Mouse (Mus musculus) kidney, embryonic 14.5 days (tissue): ENCODE data around the gene Ltbr. TPM values are rescaled to one million over a fixed set of nuclear protein-coding genes. Genes with fewer than 3 reads are reported as not detected.

ENCODE experiments used
- ATAC-seq: fragments of 200-750 bp; cut with Nextera tagmentation; 2 replicates; pipeline ENCODE4 v1.8.0; 2017; ENCODE audit warnings: moderate number of reproducible peaks, mild to moderate bottlenecking, moderate TSS enrichment, moderate library complexity; ENCODE audit not compliant: low FRiP score, low TSS enrichment
- H3K27ac ChIP-seq: fragments of 300-500 bp; sonication (generic); 2 replicates; pipeline ENCODE4 v1.5.1; 2014; ENCODE audit warnings: low read depth, mild to moderate bottlenecking, low read length, moderate library complexity, mixed read lengths
- H3K27me3 ChIP-seq: fragments of 300-500 bp; sonication (generic); 2 replicates; pipeline ENCODE4 v1.6.1; 2014; ENCODE audit warnings: mild to moderate bottlenecking, low read length; ENCODE audit not compliant: control insufficient read depth, insufficient read depth
- H3K36me3 ChIP-seq: fragments of 300-500 bp; sonication (generic); 2 replicates; pipeline ENCODE4 v1.6.1; 2014; ENCODE audit warnings: low read length, mixed read lengths; ENCODE audit not compliant: control insufficient read depth, insufficient read depth
- H3K4me1 ChIP-seq: fragments of 300-500 bp; sonication (generic); 2 replicates; pipeline ENCODE4 v1.6.1; 2014; ENCODE audit warnings: low read length, mixed read lengths; ENCODE audit not compliant: control insufficient read depth, insufficient read depth
- H3K4me2 ChIP-seq: fragments of 300-500 bp; sonication (generic); replicated peaks from 2 replicates; pipeline ENCODE4 v1.6.1; 2014; ENCODE audit warnings: low read depth, mild to moderate bottlenecking, low read length
- H3K4me3 ChIP-seq: fragments of 300-500 bp; sonication (generic); 2 replicates; pipeline ENCODE4 v1.5.1; 2014; ENCODE audit warnings: mild to moderate bottlenecking, low read length
- H3K9ac ChIP-seq: fragments of 300-500 bp; sonication (generic); 2 replicates; pipeline ENCODE4 v1.6.1; 2014; ENCODE audit warnings: low read depth, mild to moderate bottlenecking, low read length, moderate library complexity
- H3K9me3 ChIP-seq: fragments of 300-500 bp; sonication (generic); 2 replicates; pipeline ENCODE4 v1.6.1; 2016; ENCODE audit warnings: low read length; ENCODE audit not compliant: control insufficient read depth
- WGBS: fragments of 180-500 bp; shearing (Covaris S2); extraction: QIAGEN DNeasy Blood & Tissue Kit; methylation state at CpG from one replicate; pipeline ENCODE4 v1.1.7; 2014; 5-methylcytosine and 5-hydroxymethylcytosine counted together
- polyA plus RNA-seq: library from polyadenylated mRNA; unstranded; fragments of >200 nt; fragmentation: Nextera tagmentation; extraction: Ambion mirVana; gene quantifications from 2 replicates; pipeline ENCODE4 v1.2.1, GENCODE M21; 2014

Gene Ltbr
- polyA plus RNA-seq, 1 experiment from 2014 or later, result 54.0 TPM

GRCm38 (mm10) chr6:125349575-125350230, 36.0 kb upstream of the Ltbr start:
- Histone ChIP-seq H3K9me3 (no peaks in the 10 kb centered on the region), H3K4me3 (peak overlapping the region; percentile 85), H3K9ac (peak overlapping the region; percentile 83), H3K4me2 (peak overlapping the region; percentile 91), H3K27ac (peak overlapping the region; percentile 89), H3K27me3 (no peaks in the 10 kb centered on the region), H3K4me1 (peaks cover 45% of the 10 kb centered on the region), H3K36me3 (no peaks in the 10 kb centered on the region; the same call in 1 of the 2 replicates)
- peak; percentile 87 for ATAC-seq
- under 1% methylated on average over 27 of the region's 27 CpGs for WGBS

GRCm38 (mm10) chr6:125348721-125349574, 35.3 kb upstream of the Ltbr start, which contains the start of gene Tnfrsf1a:
TSS of gene Tnfrsf1a (plus strand) at chr6:125349362.
- ATAC-seq, result no peak
- Histone ChIP-seq H3K4me1 (peaks cover 42% of the 10 kb centered on the region), H3K4me3 (peak within 1 kb of the TSS; percentile 85), H3K9ac (peak within 1 kb of the TSS; percentile 83), H3K4me2 (peak within 1 kb of the TSS; percentile 91), H3K27ac (peak within 1 kb of the TSS; percentile 89), H3K27me3 (no peaks in the 10 kb centered on the region), H3K9me3 (no peaks in the 10 kb centered on the region), H3K36me3 (no peaks in the 10 kb centered on the region; the same call in 1 of the 2 replicates)
- WGBS, result 6% methylated on average over 22 of the region's 22 CpGs

GRCm38 (mm10) chr6:125346029-125346428, 32.3 kb upstream of the Ltbr start:
- H3K4me3 ChIP-seq, result no peak overlapping the region
- H3K27me3 ChIP-seq, result no peaks in the 10 kb centered on the region
- H3K36me3 ChIP-seq, result no peaks in the 10 kb centered on the region
- H3K9ac ChIP-seq, result no peak overlapping the region
- no peaks in the 10 kb centered on the region for H3K9me3 ChIP-seq
- no peak overlapping the region for H3K27ac ChIP-seq
- no peak overlapping the region for H3K4me2 ChIP-seq
- peaks cover 19% of the 10 kb centered on the region for H3K4me1 ChIP-seq
- no peak for ATAC-seq
- 64% methylated on average over 2 of the region's 2 CpGs for WGBS

GRCm38 (mm10) chr6:125345625-125346024, 31.9 kb upstream of the Ltbr start:
- no peak overlapping the region for H3K4me3 ChIP-seq
- peaks cover 19% of the 10 kb centered on the region for H3K4me1 ChIP-seq
- 78% methylated on average over 1 of the region's 1 CpGs for WGBS
- H3K27me3 ChIP-seq, result no peaks in the 10 kb centered on the region
- ATAC-seq, result no peak
- no peak overlapping the region for H3K4me2 ChIP-seq
- H3K9me3 ChIP-seq, result no peaks in the 10 kb centered on the region
- no peak overlapping the region for H3K9ac ChIP-seq
- no peaks in the 10 kb centered on the region for H3K36me3 ChIP-seq
- no peak overlapping the region for H3K27ac ChIP-seq

GRCm38 (mm10) chr6:125344866-125345265, 31.2 kb upstream of the Ltbr start:
- H3K27ac ChIP-seq, result no peak overlapping the region
- H3K4me2 ChIP-seq, result no peak overlapping the region
- no peak overlapping the region for H3K9ac ChIP-seq
- WGBS, result 59% methylated on average over 4 of the region's 4 CpGs
- H3K9me3 ChIP-seq, result no peaks in the 10 kb centered on the region
- no peak for ATAC-seq
- no peaks in the 10 kb centered on the region for H3K27me3 ChIP-seq
- no peaks in the 10 kb centered on the region for H3K36me3 ChIP-seq
- no peak overlapping the region for H3K4me3 ChIP-seq
- H3K4me1 ChIP-seq, result peaks cover 22% of the 10 kb centered on the region

GRCm38 (mm10) chr6:125344084-125344483, 30.4 kb upstream of the Ltbr start:
- 18% methylated on average over 8 of the region's 8 CpGs for WGBS
- no peak overlapping the region for H3K9ac ChIP-seq
- no peak overlapping the region for H3K27ac ChIP-seq
- H3K9me3 ChIP-seq, result no peaks in the 10 kb centered on the region
- H3K27me3 ChIP-seq, result no peaks in the 10 kb centered on the region
- no peak overlapping the region for H3K4me3 ChIP-seq
- ATAC-seq, result no peak
- H3K4me1 ChIP-seq, result peaks cover 20% of the 10 kb centered on the region
- no peak overlapping the region for H3K4me2 ChIP-seq
- no peaks in the 10 kb centered on the region for H3K36me3 ChIP-seq

- WGBS, result 80% methylated on average over 3 of the region's 3 CpGs
- H3K36me3 ChIP-seq, result no peaks in the 10 kb centered on the region
- no peak overlapping the region for H3K4me2 ChIP-seq
- no peak overlapping the region for H3K27ac ChIP-seq
- H3K27me3 ChIP-seq, result no peaks in the 10 kb centered on the region
- H3K4me3 ChIP-seq, result no peak overlapping the region
- H3K9me3 ChIP-seq, result no peaks in the 10 kb centered on the region
- peaks cover 16% of the 10 kb centered on the region; the same call in 1 of the 2 replicates for H3K4me1 ChIP-seq
- H3K9ac ChIP-seq, result no peak overlapping the region
- ATAC-seq, result no peak
Observed at GRCm38 (mm10) chr6:125342198-125342597, 28.5 kb upstream of the Ltbr start.

- Histone ChIP-seq H3K4me1 (peaks cover 16% of the 10 kb centered on the region; the same call in 1 of the 2 replicates), H3K27ac (peak overlapping the region; percentile 59), H3K27me3 (no peaks in the 10 kb centered on the region), H3K4me2 (no peak overlapping the region), H3K9ac (no peak overlapping the region), H3K36me3 (no peaks in the 10 kb centered on the region), H3K9me3 (no peaks in the 10 kb centered on the region), H3K4me3 (no peak overlapping the region)
- WGBS, result 66% methylated on average over 5 of the region's 5 CpGs
- ATAC-seq, result peak; percentile 45; the same call in 1 of the 2 replicates
Observed at GRCm38 (mm10) chr6:125340244-125340643, 26.6 kb upstream of the Ltbr start.
